Mouse (Mus musculus): ENCODE data around the gene Ncoa1. TPM values are rescaled to one million over a fixed set of nuclear protein-coding genes. Genes with fewer than 3 reads are reported as not detected.

Gene Ncoa1
- polyA plus RNA-seq, 1 experiment from 2014 or later = 0.76 TPM

DNA sequence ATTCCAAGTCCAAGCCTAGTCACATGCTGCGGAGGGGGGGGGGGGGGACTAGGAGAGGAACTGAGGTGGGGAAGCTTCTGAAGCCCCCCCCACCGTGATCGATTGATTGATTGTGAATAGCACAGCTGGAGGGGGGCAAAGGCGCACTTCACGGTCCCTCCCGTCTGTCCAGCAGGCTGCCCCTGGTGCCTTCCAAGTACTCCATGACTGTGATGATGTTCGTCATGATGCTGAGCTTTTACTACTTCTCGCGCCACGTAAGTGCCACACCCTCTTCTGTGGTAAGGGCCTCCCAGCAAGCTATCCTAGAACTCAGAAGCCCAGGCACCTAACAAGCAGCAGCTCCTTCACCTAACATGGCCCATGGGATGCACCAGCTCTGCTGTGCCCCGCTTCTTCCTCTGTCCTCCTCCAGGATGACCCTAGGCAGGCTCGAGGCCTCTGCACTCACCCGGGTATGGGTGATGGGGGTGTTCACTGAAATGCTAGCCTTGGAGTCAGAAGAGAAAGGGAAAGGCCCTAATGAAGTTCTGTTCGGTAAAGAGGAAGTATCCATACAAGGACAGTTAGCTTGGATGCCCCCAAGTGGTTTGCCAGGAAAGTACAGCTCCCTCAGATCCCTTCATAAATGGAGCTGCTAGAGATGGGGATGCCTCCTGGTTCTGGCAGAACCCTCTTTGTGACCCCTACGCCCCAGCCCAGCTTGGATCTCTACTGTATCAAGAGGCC is 268.4 kb downstream of the Ncoa1 start:
- H3K9me3 ChIP-seq (replicated peaks; ENCODE audit: control insufficient read depth, low read length) = no peaks in the 10 kb centered on the region
- H3K27ac ChIP-seq (ENCODE audit: low read length) = no peak overlapping the region
- no peak overlapping the region for H3K9ac ChIP-seq (ENCODE audit: low read depth, low read length)
- H3K4me3 ChIP-seq (ENCODE audit: low read depth, low read length) = no peak overlapping the region
- H3K36me3 ChIP-seq (ENCODE audit: control insufficient read depth, insufficient read depth) = no peaks in the 10 kb centered on the region; the same call in 1 of the 2 replicates
- no peaks in the 10 kb centered on the region for H3K4me1 ChIP-seq (ENCODE audit: control insufficient read depth, low read depth, low read length)
- no peak overlapping the region for H3K4me2 ChIP-seq (ENCODE audit: low read depth, low read length)
- WGBS (ENCODE audit: insufficient replicate concordance) = 68% methylated on average over 14 of the region's 15 CpGs
- 0 out of 2 replicates have a peak, but pooled peaks have one; percentile 9 for ATAC-seq (ENCODE audit: low read depth)
- no peaks in the 10 kb centered on the region for H3K27me3 ChIP-seq (ENCODE audit: control insufficient read depth, insufficient read depth, low read depth, low read length)

DNA sequence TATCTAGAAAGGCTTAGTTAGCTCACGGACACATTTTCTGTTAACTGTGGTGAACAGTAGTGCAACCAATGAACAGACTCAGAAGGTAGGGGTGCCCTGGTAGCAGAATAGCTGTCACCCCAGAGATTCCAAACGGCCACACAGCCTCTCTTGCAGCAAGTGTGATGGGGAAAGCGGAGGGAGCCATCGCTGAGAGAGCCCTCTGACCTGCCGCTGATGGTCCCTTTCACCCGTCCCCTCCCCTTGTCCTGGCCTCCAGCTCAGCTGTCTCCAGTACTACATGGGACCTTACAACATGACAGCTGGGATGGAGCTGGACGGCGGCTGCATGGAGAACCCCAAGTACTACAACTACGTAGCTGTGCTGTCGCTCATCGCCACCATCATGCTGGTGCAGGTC is 270.9 kb downstream of the Ncoa1 start:
- no peak for ATAC-seq (ENCODE audit: low read depth)
- no peak overlapping the region for H3K4me3 ChIP-seq (ENCODE audit: low read depth, low read length)
- H3K36me3 ChIP-seq (ENCODE audit: control insufficient read depth, insufficient read depth) = no peaks in the 10 kb centered on the region
- no peak overlapping the region for H3K9ac ChIP-seq (ENCODE audit: low read depth, low read length)
- no peak overlapping the region for H3K27ac ChIP-seq (ENCODE audit: low read length)
- 76% methylated on average over 11 of the region's 11 CpGs for WGBS (ENCODE audit: insufficient replicate concordance)
- no peaks in the 10 kb centered on the region for H3K4me1 ChIP-seq (ENCODE audit: control insufficient read depth, low read depth, low read length)
- H3K4me2 ChIP-seq (ENCODE audit: low read depth, low read length) = no peak overlapping the region
- no peaks in the 10 kb centered on the region for H3K9me3 ChIP-seq (replicated peaks; ENCODE audit: control insufficient read depth, low read length)
- no peaks in the 10 kb centered on the region for H3K27me3 ChIP-seq (ENCODE audit: control insufficient read depth, insufficient read depth, low read depth, low read length)

DNA sequence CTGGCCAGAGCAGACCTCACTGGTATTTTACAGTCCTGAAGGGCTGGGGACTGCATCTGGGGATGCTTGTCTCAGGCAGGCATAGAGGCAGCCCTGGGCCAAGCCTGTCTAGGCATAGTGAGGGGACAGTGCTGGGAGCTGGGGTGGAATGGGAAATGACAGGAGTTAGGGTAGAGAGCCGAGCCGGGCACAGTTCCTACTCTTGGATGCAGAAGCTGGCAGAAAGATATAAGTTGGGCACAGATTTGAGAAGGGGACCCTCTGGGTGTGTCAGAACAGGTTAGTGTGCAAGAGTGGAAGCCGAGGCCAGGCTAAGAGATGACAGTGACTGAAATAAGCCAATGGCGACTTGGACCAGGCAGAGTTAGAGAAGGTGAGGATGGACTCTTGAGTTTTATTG is 274.8 kb downstream of the Ncoa1 start:
- no peak for ATAC-seq (ENCODE audit: low read depth)
- no peak overlapping the region for H3K4me2 ChIP-seq (ENCODE audit: low read depth, low read length)
- H3K9ac ChIP-seq (ENCODE audit: low read depth, low read length) = no peak overlapping the region
- H3K4me1 ChIP-seq (ENCODE audit: control insufficient read depth, low read depth, low read length) = no peaks in the 10 kb centered on the region
- H3K36me3 ChIP-seq (ENCODE audit: control insufficient read depth, insufficient read depth) = no peaks in the 10 kb centered on the region
- WGBS (ENCODE audit: insufficient replicate concordance) = 69% methylated on average over 4 of the region's 4 CpGs
- no peaks in the 10 kb centered on the region for H3K27me3 ChIP-seq (ENCODE audit: control insufficient read depth, insufficient read depth, low read depth, low read length)
- no peak overlapping the region for H3K27ac ChIP-seq (ENCODE audit: low read length)
- no peak overlapping the region for H3K4me3 ChIP-seq (ENCODE audit: low read depth, low read length)
- no peaks in the 10 kb centered on the region for H3K9me3 ChIP-seq (replicated peaks; ENCODE audit: control insufficient read depth, low read length)

DNA sequence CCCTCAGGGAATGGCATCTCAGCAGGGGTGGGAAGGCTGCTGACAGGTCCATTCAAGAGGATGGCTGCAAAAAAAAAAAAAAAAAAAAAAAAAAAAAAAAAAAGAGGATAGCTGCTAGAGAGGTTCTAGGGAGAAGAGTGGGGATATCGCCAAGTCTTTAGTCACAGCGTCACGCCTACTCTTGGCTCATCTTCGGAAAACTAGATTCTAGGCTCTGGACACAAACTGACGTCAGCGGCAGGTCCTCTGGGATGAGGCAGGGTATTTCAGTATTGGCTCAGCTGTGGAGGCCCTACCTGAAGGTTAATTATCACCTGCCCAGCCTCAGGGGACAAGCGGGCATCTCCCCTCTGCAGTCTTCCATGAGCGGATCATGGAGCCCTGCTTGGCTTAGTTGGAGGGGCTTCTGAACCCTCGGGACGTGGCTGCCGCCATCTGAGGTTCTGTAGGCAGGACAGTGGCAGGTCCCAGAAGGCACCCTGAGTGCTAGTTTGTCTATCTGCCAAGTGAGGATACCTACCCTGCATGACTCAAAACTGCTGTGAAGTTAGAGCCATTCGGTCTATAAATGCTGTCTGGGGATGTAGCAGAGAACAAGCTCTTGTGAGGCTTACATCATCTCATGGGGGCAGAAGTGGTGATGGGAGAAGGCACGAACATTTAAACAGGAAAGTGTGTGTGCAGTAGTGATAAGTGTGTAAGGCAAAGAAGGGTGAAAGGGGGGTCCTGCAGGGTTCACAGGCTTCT is 275.4 kb downstream of the Ncoa1 start:
- WGBS (ENCODE audit: insufficient replicate concordance) = 79% methylated on average over 13 of the region's 13 CpGs
- Histone ChIP-seq H3K4me3 (ENCODE audit: low read depth, low read length) (no peak overlapping the region), H3K27me3 (ENCODE audit: control insufficient read depth, insufficient read depth, low read depth, low read length) (no peaks in the 10 kb centered on the region), H3K4me1 (ENCODE audit: control insufficient read depth, low read depth, low read length) (no peaks in the 10 kb centered on the region), H3K9ac (ENCODE audit: low read depth, low read length) (no peak overlapping the region), H3K4me2 (ENCODE audit: low read depth, low read length) (no peak overlapping the region), H3K27ac (ENCODE audit: low read length) (no peak overlapping the region), H3K9me3 (replicated peaks; ENCODE audit: control insufficient read depth, low read length) (no peaks in the 10 kb centered on the region), H3K36me3 (ENCODE audit: control insufficient read depth, insufficient read depth) (no peaks in the 10 kb centered on the region)
- no peak for ATAC-seq (ENCODE audit: low read depth)

DNA sequence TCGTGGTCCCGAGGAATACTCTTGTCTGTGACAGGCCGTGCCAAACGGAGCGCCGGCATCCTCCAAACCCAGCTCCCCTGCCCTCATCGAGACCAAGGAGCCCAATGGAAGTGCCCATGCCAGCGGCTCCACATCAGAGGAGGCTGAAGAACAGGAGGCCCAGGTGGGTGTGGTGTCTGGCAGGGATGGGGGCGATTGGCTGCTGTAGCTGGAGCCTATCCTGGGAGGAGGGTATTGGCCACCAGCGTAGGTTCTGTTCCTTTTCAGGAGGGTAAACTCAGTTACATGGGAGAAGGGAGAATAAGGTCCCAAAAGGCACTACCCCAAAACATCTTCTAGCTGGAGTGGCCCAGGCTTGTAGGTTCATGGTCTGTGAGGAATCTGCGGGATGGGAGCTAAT is 277.7 kb downstream of the Ncoa1 start:
- H3K9ac ChIP-seq (ENCODE audit: low read depth, low read length) = no peak overlapping the region
- no peaks in the 10 kb centered on the region for H3K27me3 ChIP-seq (ENCODE audit: control insufficient read depth, insufficient read depth, low read depth, low read length)
- H3K27ac ChIP-seq (ENCODE audit: low read length) = no peak overlapping the region
- no peaks in the 10 kb centered on the region for H3K4me1 ChIP-seq (ENCODE audit: control insufficient read depth, low read depth, low read length)
- no peak overlapping the region for H3K4me3 ChIP-seq (ENCODE audit: low read depth, low read length)
- ATAC-seq (ENCODE audit: low read depth) = no peak
- H3K9me3 ChIP-seq (replicated peaks; ENCODE audit: control insufficient read depth, low read length) = no peaks in the 10 kb centered on the region
- no peak overlapping the region for H3K4me2 ChIP-seq (ENCODE audit: low read depth, low read length)
- WGBS (ENCODE audit: insufficient replicate concordance) = 81% methylated on average over 11 of the region's 11 CpGs
- H3K36me3 ChIP-seq (ENCODE audit: control insufficient read depth, insufficient read depth) = no peaks in the 10 kb centered on the region

DNA sequence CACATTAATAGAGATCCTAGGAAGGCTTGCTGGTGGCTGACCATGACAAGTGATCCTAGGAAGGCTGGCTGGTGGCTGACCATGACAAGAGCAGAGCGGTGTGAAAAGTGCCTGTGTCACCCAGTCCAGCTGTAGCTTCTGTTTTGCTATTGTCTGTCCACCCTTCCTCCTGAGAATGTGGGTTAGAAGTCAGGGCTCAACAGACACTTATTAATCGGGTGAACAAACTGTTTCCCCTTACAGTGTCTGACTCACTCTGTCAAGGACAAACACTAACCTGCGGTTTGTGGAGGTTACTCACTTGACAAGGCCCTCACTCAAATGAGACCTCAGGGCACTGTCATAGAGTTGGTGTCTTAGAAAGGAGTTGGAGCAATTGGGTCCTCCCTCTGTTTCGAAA is 278.3 kb downstream of the Ncoa1 start:
- Histone ChIP-seq H3K4me2 (ENCODE audit: low read depth, low read length) (no peak overlapping the region), H3K9me3 (replicated peaks; ENCODE audit: control insufficient read depth, low read length) (no peaks in the 10 kb centered on the region), H3K9ac (ENCODE audit: low read depth, low read length) (no peak overlapping the region), H3K4me1 (ENCODE audit: control insufficient read depth, low read depth, low read length) (no peaks in the 10 kb centered on the region), H3K4me3 (ENCODE audit: low read depth, low read length) (no peak overlapping the region), H3K27ac (ENCODE audit: low read length) (no peak overlapping the region), H3K27me3 (ENCODE audit: control insufficient read depth, insufficient read depth, low read depth, low read length) (no peaks in the 10 kb centered on the region), H3K36me3 (ENCODE audit: control insufficient read depth, insufficient read depth) (no peaks in the 10 kb centered on the region)
- ATAC-seq (ENCODE audit: low read depth) = no peak
- WGBS (ENCODE audit: insufficient replicate concordance) = 56% methylated on average over 4 of the region's 4 CpGs

Other genes starting within 250 kb of the Ncoa1 start
- 2.0 and 2.3 TPM in 2 replicates for gene Ptrhd1, start 243.2 kb downstream of the Ncoa1 start, polyA plus RNA-seq (2015; fragmentation: Nextera tagmentation; extraction: Ambion mirVana)
- gene Cenpo, start 242.9 kb downstream of the Ncoa1 start, polyA plus RNA-seq (2015; fragmentation: Nextera tagmentation; extraction: Ambion mirVana) = 8.3 and 9.3 TPM in 2 replicates
- 18.8 and 19.2 TPM in 2 replicates for gene Itsn2, start 115.5 kb upstream of the Ncoa1 start, polyA plus RNA-seq (2015; fragmentation: Nextera tagmentation; extraction: Ambion mirVana)
- not detected in 2 replicates for gene Gm3625, start 115.7 kb upstream of the Ncoa1 start, polyA plus RNA-seq (2015; fragmentation: Nextera tagmentation; extraction: Ambion mirVana)